Mouse (Mus musculus): ENCODE results near the gene Fam184a. TPM values are rescaled to one million over a fixed set of nuclear protein-coding genes. Genes with fewer than 3 reads are reported as not detected.

The Fam184a gene
- polyA plus RNA-seq, 1 experiment: not detected

GRCm38 (mm10) chr10:53598821-53599220 is 152.1 kb downstream of the Fam184a start:
- peaks cover 45% of the 10 kb centered on the region for H3K36me3 ChIP-seq (ENCODE audit: control insufficient read depth, insufficient read depth)
- H3K4me3 ChIP-seq (ENCODE audit: insufficient read depth, poor library complexity, severe bottlenecking): peak overlapping the region; percentile 85
- H3K79me2 ChIP-seq (ENCODE audit: control insufficient read depth, insufficient read depth): peaks cover 66% of the 10 kb centered on the region
- TF ChIP-seq CTCF (IDR thresholded peaks at IDR 0.05; ENCODE audit: control insufficient read depth, insufficient read depth, insufficient read length) (no peak), USF1 (IDR thresholded peaks at IDR 0.05; ENCODE audit: low read depth) (no peak)
- H3ac ChIP-seq (ENCODE audit: control insufficient read depth, insufficient read length, low read depth): no peak overlapping the region
- H3K79me3 ChIP-seq (ENCODE audit: low read depth): peaks cover 51% of the 10 kb centered on the region
- no peaks in the 10 kb centered on the region for H3K27me3 ChIP-seq (ENCODE audit: control insufficient read depth, insufficient read depth, insufficient read length)

GRCm38 (mm10) chr10:53597121-53597881 is 153.6 kb downstream of the Fam184a start:
- TF ChIP-seq MAX (IDR thresholded peaks at IDR 0.05): no peak
- no peak for TF ChIP-seq MYOD1 (IDR thresholded peaks at IDR 0.05; ENCODE audit: control insufficient read depth, insufficient read length, low read depth)
- no peak for TF ChIP-seq CEBPB (IDR thresholded peaks at IDR 0.05; ENCODE audit: low read depth)
- no peak for TF ChIP-seq CTCF (IDR thresholded peaks at IDR 0.05; ENCODE audit: control insufficient read depth, insufficient read depth, insufficient read length)
- TF ChIP-seq FOSL1 (IDR thresholded peaks at IDR 0.05; ENCODE audit: insufficient read depth, low read length, poor library complexity, severe bottlenecking): no peak
- TF ChIP-seq USF1 (IDR thresholded peaks at IDR 0.05; ENCODE audit: low read depth): no peak
- no peak for TF ChIP-seq MYOG (IDR thresholded peaks at IDR 0.05; ENCODE audit: control insufficient read depth, extremely low read depth, insufficient read length)
- Histone ChIP-seq H3K4me3 (ENCODE audit: insufficient read depth, poor library complexity, severe bottlenecking) (peak overlapping the region; percentile 85), H3K79me2 (ENCODE audit: control insufficient read depth, insufficient read depth) (peaks cover 53% of the 10 kb centered on the region), H3ac (ENCODE audit: control insufficient read depth, insufficient read length, low read depth) (peak overlapping the region; percentile 99), H3K36me3 (ENCODE audit: control insufficient read depth, insufficient read depth) (peaks cover 30% of the 10 kb centered on the region), H3K79me3 (ENCODE audit: low read depth) (peaks cover 45% of the 10 kb centered on the region), H3K27me3 (ENCODE audit: control insufficient read depth, insufficient read depth, insufficient read length) (no peaks in the 10 kb centered on the region)

- H3K27me3 ChIP-seq (ENCODE audit: control insufficient read depth, insufficient read depth, insufficient read length): no peaks in the 10 kb centered on the region
- peaks cover 24% of the 10 kb centered on the region for H3K36me3 ChIP-seq (ENCODE audit: control insufficient read depth, insufficient read depth)
- peak within 1 kb of the TSS; percentile 85 for H3K4me3 ChIP-seq (ENCODE audit: insufficient read depth, poor library complexity, severe bottlenecking)
- peaks cover 40% of the 10 kb centered on the region for H3K79me3 ChIP-seq (ENCODE audit: low read depth)
- H3K79me2 ChIP-seq (ENCODE audit: control insufficient read depth, insufficient read depth): peaks cover 47% of the 10 kb centered on the region
- TF ChIP-seq MYOG (IDR thresholded peaks at IDR 0.05; ENCODE audit: control insufficient read depth, extremely low read depth, insufficient read length) (no peak), CEBPB (IDR thresholded peaks at IDR 0.05; ENCODE audit: low read depth) (no peak), CTCF (IDR thresholded peaks at IDR 0.05; ENCODE audit: control insufficient read depth, insufficient read depth, insufficient read length) (peak; percentile 89), USF1 (IDR thresholded peaks at IDR 0.05; ENCODE audit: low read depth) (no peak), MAX (IDR thresholded peaks at IDR 0.05) (peak; percentile 20), FOSL1 (IDR thresholded peaks at IDR 0.05; ENCODE audit: insufficient read depth, low read length, poor library complexity, severe bottlenecking) (no peak), MYOD1 (IDR thresholded peaks at IDR 0.05; ENCODE audit: control insufficient read depth, insufficient read length, low read depth) (no peak)
- peak within 1 kb of the TSS; percentile 99 for H3ac ChIP-seq (ENCODE audit: control insufficient read depth, insufficient read length, low read depth)
Measured at GRCm38 (mm10) chr10:53596677-53597120, 154.2 kb downstream of the Fam184a start, which contains the start of gene Asf1a. Gene Asf1a, plus strand, starts transcription at chr10:53596757.

- Histone ChIP-seq H3K27me3 (ENCODE audit: control insufficient read depth, insufficient read depth, insufficient read length) (no peaks in the 10 kb centered on the region), H3ac (ENCODE audit: control insufficient read depth, insufficient read length, low read depth) (peak overlapping the region; percentile 80), H3K79me3 (ENCODE audit: low read depth) (peaks cover 33% of the 10 kb centered on the region), H3K79me2 (ENCODE audit: control insufficient read depth, insufficient read depth) (peaks cover 40% of the 10 kb centered on the region), H3K36me3 (ENCODE audit: control insufficient read depth, insufficient read depth) (peaks cover 17% of the 10 kb centered on the region), H3K4me3 (ENCODE audit: insufficient read depth, poor library complexity, severe bottlenecking) (peak overlapping the region; percentile 85)
- peak; percentile 10 for TF ChIP-seq MAX (IDR thresholded peaks at IDR 0.05)
- no peak for TF ChIP-seq FOSL1 (IDR thresholded peaks at IDR 0.05; ENCODE audit: insufficient read depth, low read length, poor library complexity, severe bottlenecking)
Measured at GRCm38 (mm10) chr10:53595744-53596676, 154.9 kb downstream of the Fam184a start.

GRCm38 (mm10) chr10:53585777-53586176 is 165.1 kb downstream of the Fam184a start:
- Histone ChIP-seq H3K79me2 (ENCODE audit: control insufficient read depth, insufficient read depth) (no peaks in the 10 kb centered on the region), H3ac (ENCODE audit: control insufficient read depth, insufficient read length, low read depth) (no peak overlapping the region), H3K36me3 (ENCODE audit: control insufficient read depth, insufficient read depth) (no peaks in the 10 kb centered on the region), H3K27me3 (ENCODE audit: control insufficient read depth, insufficient read depth, insufficient read length) (no peaks in the 10 kb centered on the region), H3K4me3 (ENCODE audit: insufficient read depth, poor library complexity, severe bottlenecking) (no peak overlapping the region), H3K79me3 (ENCODE audit: low read depth) (no peaks in the 10 kb centered on the region)
- no peak for TF ChIP-seq CTCF (IDR thresholded peaks at IDR 0.05; ENCODE audit: control insufficient read depth, insufficient read depth, insufficient read length)
- no peak for TF ChIP-seq MAX (IDR thresholded peaks at IDR 0.05)
- no peak for TF ChIP-seq FOSL1 (IDR thresholded peaks at IDR 0.05; ENCODE audit: insufficient read depth, low read length, poor library complexity, severe bottlenecking)
- TF ChIP-seq MYOG (IDR thresholded peaks at IDR 0.05; ENCODE audit: control insufficient read depth, extremely low read depth, insufficient read length): no peak
- TF ChIP-seq MYOD1 (IDR thresholded peaks at IDR 0.05; ENCODE audit: control insufficient read depth, insufficient read length, low read depth): no peak
- no peak for TF ChIP-seq USF1 (IDR thresholded peaks at IDR 0.05; ENCODE audit: low read depth)
- no peak for TF ChIP-seq CEBPB (IDR thresholded peaks at IDR 0.05; ENCODE audit: low read depth)

Other genes with a start within 250 kb of the Fam184a start
- gene Asf1a, start 154.4 kb downstream of the Fam184a start, polyA plus RNA-seq (2012; fragmentation: generic; extraction: Trizol): 21.3 TPM
- 3.9 TPM for gene Mcm9, start 120.7 kb downstream of the Fam184a start, polyA plus RNA-seq (2012; fragmentation: generic; extraction: Trizol)

Measured in C2C12 (cell line).